Mouse (Mus musculus): Measurements from ENCODE around the gene Il17rd. TPM values are rescaled to one million over a fixed set of nuclear protein-coding genes. Genes with fewer than 3 reads are reported as not detected.

The Il17rd gene
- polyA plus RNA-seq, 1 experiment from 2014 or later, result 0.73 TPM

- Histone ChIP-seq H3K27ac (ENCODE audit: low read depth, low read length) (no peak overlapping the region), H3K4me3 (ENCODE audit: low read depth, low read length) (no peak overlapping the region), H3K4me2 (replicated peaks; ENCODE audit: low read depth) (no peak overlapping the region), H3K9me3 (ENCODE audit: control insufficient read depth) (no peaks in the 10 kb centered on the region), H3K4me1 (replicated peaks; ENCODE audit: control insufficient read depth, insufficient read depth, low read length) (peaks cover 4% of the 10 kb centered on the region; the same call in 1 of the 2 replicates), H3K9ac (ENCODE audit: low read depth, low read length) (no peak overlapping the region), H3K27me3 (replicated peaks; ENCODE audit: control insufficient read depth, insufficient read depth, low read length) (no peaks in the 10 kb centered on the region), H3K36me3 (ENCODE audit: control insufficient read depth, insufficient read depth) (no peaks in the 10 kb centered on the region)
- TF ChIP-seq CTCF (IDR thresholded peaks at IDR 0.05; ENCODE audit: low read depth), result no peak
- no peak for ATAC-seq
- WGBS, result 48% methylated on average over 8 of the region's 8 CpGs
Measured at GRCm38 (mm10) chr14:27042280-27042983, 3.7 kb downstream of the Il17rd start.

GRCm38 (mm10) chr14:27043416-27043815 is 4.7 kb downstream of the Il17rd start:
- Histone ChIP-seq H3K4me2 (replicated peaks; ENCODE audit: low read depth) (no peak overlapping the region), H3K4me1 (replicated peaks; ENCODE audit: control insufficient read depth, insufficient read depth, low read length) (peaks cover 4% of the 10 kb centered on the region; the same call in 1 of the 2 replicates), H3K27me3 (replicated peaks; ENCODE audit: control insufficient read depth, insufficient read depth, low read length) (no peaks in the 10 kb centered on the region), H3K36me3 (ENCODE audit: control insufficient read depth, insufficient read depth) (no peaks in the 10 kb centered on the region), H3K9me3 (ENCODE audit: control insufficient read depth) (no peaks in the 10 kb centered on the region), H3K27ac (ENCODE audit: low read depth, low read length) (no peak overlapping the region), H3K4me3 (ENCODE audit: low read depth, low read length) (no peak overlapping the region), H3K9ac (ENCODE audit: low read depth, low read length) (no peak overlapping the region)
- ATAC-seq, result no peak
- no peak for TF ChIP-seq CTCF (IDR thresholded peaks at IDR 0.05; ENCODE audit: low read depth)
- 54% methylated on average over 5 of the region's 5 CpGs for WGBS

DNA sequence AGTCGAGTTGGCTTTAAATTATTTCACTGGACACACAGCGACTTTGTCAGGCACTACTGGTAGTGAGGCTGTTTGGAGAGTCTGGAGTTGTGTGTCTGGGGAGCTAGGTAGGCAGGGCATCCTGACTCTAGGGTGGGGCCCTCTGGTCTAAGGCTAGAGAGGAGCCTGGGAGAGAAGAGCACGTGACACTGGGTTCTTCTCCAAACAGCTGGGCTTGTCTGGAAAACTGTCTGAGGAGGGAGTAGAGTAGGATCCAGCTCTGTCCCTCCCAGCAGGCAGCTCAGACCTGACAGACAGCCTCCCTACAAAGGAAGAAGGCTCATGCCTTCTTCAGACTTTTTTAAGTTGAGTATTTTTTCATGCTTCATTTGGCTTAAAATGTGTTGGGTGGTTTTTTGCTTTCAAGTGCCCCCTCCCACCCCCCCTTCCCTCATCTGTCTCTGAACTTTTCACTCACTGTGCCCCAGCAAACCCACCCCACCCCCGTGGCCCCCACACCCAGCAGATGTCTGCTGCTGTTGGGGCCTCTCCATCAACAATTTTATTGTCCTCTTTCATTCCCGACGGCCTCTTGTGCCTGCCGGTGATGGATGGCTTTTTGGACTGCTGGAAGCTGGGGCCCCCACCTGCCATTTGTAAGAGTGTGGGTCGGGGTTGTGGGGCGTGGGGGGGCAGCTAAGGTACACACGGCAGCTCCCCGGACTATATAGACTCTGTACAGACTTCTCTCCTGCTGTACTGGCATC is 5.7 kb downstream of the Il17rd start:
- no peak for TF ChIP-seq CTCF (IDR thresholded peaks at IDR 0.05; ENCODE audit: low read depth)
- WGBS, result 4% methylated on average over 11 of the region's 11 CpGs
- Histone ChIP-seq H3K4me1 (replicated peaks; ENCODE audit: control insufficient read depth, insufficient read depth, low read length) (peaks cover 4% of the 10 kb centered on the region; the same call in 1 of the 2 replicates), H3K36me3 (ENCODE audit: control insufficient read depth, insufficient read depth) (no peaks in the 10 kb centered on the region), H3K27ac (ENCODE audit: low read depth, low read length) (no peak overlapping the region), H3K9me3 (ENCODE audit: control insufficient read depth) (no peaks in the 10 kb centered on the region), H3K9ac (ENCODE audit: low read depth, low read length) (no peak overlapping the region), H3K4me3 (ENCODE audit: low read depth, low read length) (no peak overlapping the region), H3K4me2 (replicated peaks; ENCODE audit: low read depth) (no peak overlapping the region), H3K27me3 (replicated peaks; ENCODE audit: control insufficient read depth, insufficient read depth, low read length) (no peaks in the 10 kb centered on the region)
- no peak for ATAC-seq

GRCm38 (mm10) chr14:27044967-27045361 is 6.2 kb downstream of the Il17rd start:
- WGBS, result 38% methylated on average over 2 of the region's 2 CpGs
- ATAC-seq, result no peak
- no peaks in the 10 kb centered on the region for H3K27me3 ChIP-seq (replicated peaks; ENCODE audit: control insufficient read depth, insufficient read depth, low read length)
- peaks cover 4% of the 10 kb centered on the region; the same call in 1 of the 2 replicates for H3K4me1 ChIP-seq (replicated peaks; ENCODE audit: control insufficient read depth, insufficient read depth, low read length)
- no peak overlapping the region for H3K4me3 ChIP-seq (ENCODE audit: low read depth, low read length)
- H3K9ac ChIP-seq (ENCODE audit: low read depth, low read length), result no peak overlapping the region
- no peak overlapping the region for H3K27ac ChIP-seq (ENCODE audit: low read depth, low read length)
- no peak overlapping the region for H3K4me2 ChIP-seq (replicated peaks; ENCODE audit: low read depth)
- peak; percentile 42 for TF ChIP-seq CTCF (IDR thresholded peaks at IDR 0.05; ENCODE audit: low read depth)
- H3K36me3 ChIP-seq (ENCODE audit: control insufficient read depth, insufficient read depth), result no peaks in the 10 kb centered on the region
- H3K9me3 ChIP-seq (ENCODE audit: control insufficient read depth), result no peaks in the 10 kb centered on the region

DNA sequence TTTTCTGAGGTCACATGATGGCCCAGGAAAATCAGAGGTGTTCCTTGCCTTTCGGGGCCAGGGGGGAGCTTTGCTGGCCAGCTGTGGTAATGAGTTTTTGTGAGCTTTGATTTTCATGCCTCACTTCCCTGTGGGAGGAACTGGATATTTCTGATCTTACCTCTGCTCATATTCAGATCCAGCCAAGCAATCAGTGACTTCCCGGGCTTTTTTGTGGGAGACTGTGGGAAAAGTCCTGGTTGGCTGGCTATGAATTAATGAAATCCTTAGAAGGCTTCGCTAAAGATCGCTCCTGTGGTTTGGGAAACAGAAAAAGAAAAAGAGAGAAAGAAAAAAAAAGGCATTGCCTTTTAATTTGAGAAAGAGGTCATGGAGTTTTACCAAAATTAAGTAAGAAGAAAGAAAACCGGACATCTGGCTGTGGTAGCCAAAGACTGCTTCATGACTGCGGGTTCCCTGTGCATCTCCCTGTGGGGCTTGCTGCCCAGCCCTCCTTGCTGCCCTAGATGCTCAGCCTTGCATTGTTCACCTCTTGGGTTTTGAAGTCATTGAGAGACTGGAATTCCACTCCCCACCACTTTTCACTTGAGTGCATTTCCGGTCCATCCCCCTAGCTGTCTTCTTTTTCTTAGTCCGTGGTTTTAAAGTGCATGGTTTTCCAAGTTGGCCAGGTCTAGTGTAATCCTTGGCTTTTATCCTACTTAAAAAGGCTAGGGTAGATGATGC is 9.7 kb downstream of the Il17rd start:
- Histone ChIP-seq H3K27ac (ENCODE audit: low read depth, low read length) (no peak overlapping the region), H3K9ac (ENCODE audit: low read depth, low read length) (no peak overlapping the region), H3K36me3 (ENCODE audit: control insufficient read depth, insufficient read depth) (no peaks in the 10 kb centered on the region), H3K4me2 (replicated peaks; ENCODE audit: low read depth) (no peak overlapping the region), H3K27me3 (replicated peaks; ENCODE audit: control insufficient read depth, insufficient read depth, low read length) (no peaks in the 10 kb centered on the region), H3K9me3 (ENCODE audit: control insufficient read depth) (no peaks in the 10 kb centered on the region), H3K4me1 (replicated peaks; ENCODE audit: control insufficient read depth, insufficient read depth, low read length) (peaks cover 4% of the 10 kb centered on the region; the same call in 1 of the 2 replicates), H3K4me3 (ENCODE audit: low read depth, low read length) (no peak overlapping the region)
- TF ChIP-seq CTCF (IDR thresholded peaks at IDR 0.05; ENCODE audit: low read depth), result no peak
- no peak for ATAC-seq
- 83% methylated on average over 8 of the region's 8 CpGs for WGBS

DNA sequence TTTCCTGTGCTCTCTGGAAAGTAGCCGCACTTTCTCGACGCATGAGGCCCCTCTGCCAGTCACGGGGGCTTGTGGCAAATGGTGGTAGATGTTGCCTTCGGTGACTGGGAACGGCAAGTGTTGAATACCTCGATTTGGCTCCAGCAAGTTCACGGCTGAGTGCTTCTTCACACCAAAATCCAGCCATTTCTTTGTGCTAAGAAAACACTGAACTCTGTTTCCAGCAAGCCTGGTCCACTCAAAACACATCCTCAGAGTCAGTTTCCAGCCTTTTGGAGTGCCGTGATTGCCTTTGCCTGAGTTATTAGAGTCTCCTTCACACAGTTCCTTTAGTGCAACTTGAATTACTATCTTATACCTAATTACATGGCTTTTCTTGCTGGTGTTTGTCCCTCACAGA is 11.3 kb downstream of the Il17rd start:
- 75% methylated on average over 9 of the region's 9 CpGs for WGBS
- Histone ChIP-seq H3K4me1 (replicated peaks; ENCODE audit: control insufficient read depth, insufficient read depth, low read length) (no peaks in the 10 kb centered on the region), H3K27ac (ENCODE audit: low read depth, low read length) (no peak overlapping the region), H3K36me3 (ENCODE audit: control insufficient read depth, insufficient read depth) (no peaks in the 10 kb centered on the region), H3K4me3 (ENCODE audit: low read depth, low read length) (no peak overlapping the region), H3K9me3 (ENCODE audit: control insufficient read depth) (no peaks in the 10 kb centered on the region), H3K27me3 (replicated peaks; ENCODE audit: control insufficient read depth, insufficient read depth, low read length) (no peaks in the 10 kb centered on the region), H3K9ac (ENCODE audit: low read depth, low read length) (no peak overlapping the region), H3K4me2 (replicated peaks; ENCODE audit: low read depth) (no peak overlapping the region)
- no peak for TF ChIP-seq CTCF (IDR thresholded peaks at IDR 0.05; ENCODE audit: low read depth)
- ATAC-seq, result no peak
